Mouse (Mus musculus): ENCODE data around the gene Mthfd2l. TPM values are rescaled to one million over a fixed set of nuclear protein-coding genes. Genes with fewer than 3 reads are reported as not detected.
A peak's percentile ranks its signal among the peaks of the same experiment; 100 is the strongest.

Gene Mthfd2l
- polyA plus RNA-seq, 1 experiment from 2014 or later: 60.1 TPM

GRCm38 (mm10) chr5:90900688-90901087 is 30.2 kb upstream of the Mthfd2l start:
- no peak for ATAC-seq (ENCODE audit: insufficient number of reproducible peaks, insufficient read depth, low FRiP score, low TSS enrichment, low read depth)

GRCm38 (mm10) chr5:90902380-90903260 is 28.3 kb upstream of the Mthfd2l start:
- no peak for ATAC-seq (ENCODE audit: insufficient number of reproducible peaks, insufficient read depth, low FRiP score, low TSS enrichment, low read depth)
- H3K27ac ChIP-seq: no peak overlapping the region
- 5% methylated on average over 10 of the region's 10 CpGs for WGBS

More at GRCm38 (mm10) chr5:90900688-90901087, 30.2 kb upstream of the Mthfd2l start:
- peaks cover 17% of the 10 kb centered on the region for H3K4me1 ChIP-seq
- H3K9me3 ChIP-seq: no peaks in the 10 kb centered on the region
- no peak overlapping the region for H3K4me3 ChIP-seq
- no peak overlapping the region for H3K4me2 ChIP-seq
- no peak overlapping the region for H3K27ac ChIP-seq
- 68% methylated on average over 7 of the region's 7 CpGs for WGBS
- no peaks in the 10 kb centered on the region for H3K36me3 ChIP-seq
- H3K9ac ChIP-seq: no peak overlapping the region
- peaks cover 20% of the 10 kb centered on the region for H3K27me3 ChIP-seq

GRCm38 (mm10) chr5:90903339-90904020 is 27.4 kb upstream of the Mthfd2l start, which contains the start of gene Cxcl2:
Gene Cxcl2 (plus strand): TSS chr5:90903871.
- Histone ChIP-seq H3K27me3 (peaks cover 29% of the 10 kb centered on the region), H3K9ac (no peak within 1 kb of the TSS), H3K9me3 (no peaks in the 10 kb centered on the region), H3K4me3 (peak within 1 kb of the TSS; percentile 36), H3K4me1 (peaks cover 17% of the 10 kb centered on the region), H3K27ac (no peak within 1 kb of the TSS), H3K4me2 (peak within 1 kb of the TSS; percentile 75), H3K36me3 (no peaks in the 10 kb centered on the region)
- ATAC-seq (ENCODE audit: insufficient number of reproducible peaks, insufficient read depth, low FRiP score, low TSS enrichment, low read depth): no peak
- 6% methylated on average over 22 of the region's 22 CpGs for whole genome bisulfite sequencing

More at GRCm38 (mm10) chr5:90902380-90903260, 28.3 kb upstream of the Mthfd2l start:
- Histone ChIP-seq H3K36me3 (no peaks in the 10 kb centered on the region), H3K9ac (no peak overlapping the region), H3K4me1 (peaks cover 17% of the 10 kb centered on the region), H3K9me3 (no peaks in the 10 kb centered on the region), H3K4me3 (peak overlapping the region; percentile 36), H3K4me2 (peak overlapping the region; percentile 75), H3K27me3 (peaks cover 29% of the 10 kb centered on the region)

- ATAC-seq (ENCODE audit: insufficient number of reproducible peaks, insufficient read depth, low FRiP score, low TSS enrichment, low read depth): no peak
- Histone ChIP-seq H3K4me2 (no peak overlapping the region), H3K9ac (no peak overlapping the region), H3K27me3 (peaks cover 20% of the 10 kb centered on the region), H3K27ac (no peak overlapping the region), H3K4me3 (no peak overlapping the region), H3K4me1 (no peaks in the 10 kb centered on the region), H3K9me3 (no peaks in the 10 kb centered on the region), H3K36me3 (no peaks in the 10 kb centered on the region)
- 0% methylated on average over 2 of the region's 2 CpGs for WGBS
Measured at GRCm38 (mm10) chr5:90908983-90909382, 21.9 kb upstream of the Mthfd2l start.

- no peak for ATAC-seq (ENCODE audit: insufficient number of reproducible peaks, insufficient read depth, low FRiP score, low TSS enrichment, low read depth)
- H3K27me3 ChIP-seq: no peaks in the 10 kb centered on the region
- no peak overlapping the region for H3K9ac ChIP-seq
- 78% methylated on average over 2 of the region's 2 CpGs for WGBS
- no peaks in the 10 kb centered on the region for H3K4me1 ChIP-seq
- no peaks in the 10 kb centered on the region for H3K36me3 ChIP-seq
- no peaks in the 10 kb centered on the region for H3K9me3 ChIP-seq
- H3K4me2 ChIP-seq: no peak overlapping the region
- H3K27ac ChIP-seq: no peak overlapping the region
- no peak overlapping the region for H3K4me3 ChIP-seq
Measured at GRCm38 (mm10) chr5:90919495-90919894, 11.4 kb upstream of the Mthfd2l start.

GRCm38 (mm10) chr5:90922958-90923357 is 8.0 kb upstream of the Mthfd2l start:
- Histone ChIP-seq H3K27me3 (no peaks in the 10 kb centered on the region), H3K9me3 (no peaks in the 10 kb centered on the region), H3K36me3 (no peaks in the 10 kb centered on the region), H3K4me3 (no peak overlapping the region), H3K27ac (no peak overlapping the region), H3K9ac (no peak overlapping the region), H3K4me2 (no peak overlapping the region), H3K4me1 (no peaks in the 10 kb centered on the region)
- no peak for ATAC-seq (ENCODE audit: insufficient number of reproducible peaks, insufficient read depth, low FRiP score, low TSS enrichment, low read depth)
- WGBS: 80% methylated on average over 4 of the region's 4 CpGs

GRCm38 (mm10) chr5:90930546-90930945 is 371 bp upstream of the Mthfd2l start:
- peak overlapping the region; percentile 94 for H3K9ac ChIP-seq
- peaks cover 6% of the 10 kb centered on the region for H3K4me1 ChIP-seq
- no peaks in the 10 kb centered on the region for H3K9me3 ChIP-seq
- peak overlapping the region; percentile 61 for H3K4me2 ChIP-seq
- peak overlapping the region; percentile 69 for H3K4me3 ChIP-seq
- no peak for ATAC-seq (ENCODE audit: insufficient number of reproducible peaks, insufficient read depth, low FRiP score, low TSS enrichment, low read depth)
- H3K27ac ChIP-seq: peak overlapping the region; percentile 99
- H3K36me3 ChIP-seq: peaks cover 19% of the 10 kb centered on the region
- WGBS: 49% methylated on average over 2 of the region's 2 CpGs
- no peaks in the 10 kb centered on the region for H3K27me3 ChIP-seq

GRCm38 (mm10) chr5:90931911-90932310 is 994 bp downstream of the Mthfd2l start:
- ATAC-seq (ENCODE audit: insufficient number of reproducible peaks, insufficient read depth, low FRiP score, low TSS enrichment, low read depth): no peak
- peak overlapping the region; percentile 99 for H3K27ac ChIP-seq
- no peaks in the 10 kb centered on the region for H3K9me3 ChIP-seq
- no peaks in the 10 kb centered on the region for H3K27me3 ChIP-seq
- peak overlapping the region; percentile 94 for H3K9ac ChIP-seq
- H3K4me2 ChIP-seq: peak overlapping the region; percentile 61
- peaks cover 19% of the 10 kb centered on the region for H3K36me3 ChIP-seq
- WGBS: 7% methylated on average over 6 of the region's 6 CpGs
- H3K4me1 ChIP-seq: peaks cover 6% of the 10 kb centered on the region
- H3K4me3 ChIP-seq: peak overlapping the region; percentile 69

GRCm38 (mm10) chr5:90936706-90937105 is 5.8 kb downstream of the Mthfd2l start:
- 72% methylated on average over 2 of the region's 2 CpGs for WGBS
- H3K4me3 ChIP-seq: no peak overlapping the region
- no peak for ATAC-seq (ENCODE audit: insufficient number of reproducible peaks, insufficient read depth, low FRiP score, low TSS enrichment, low read depth)
- no peak overlapping the region for H3K9ac ChIP-seq
- H3K27ac ChIP-seq: no peak overlapping the region
- H3K27me3 ChIP-seq: no peaks in the 10 kb centered on the region
- H3K36me3 ChIP-seq: peaks cover 19% of the 10 kb centered on the region
- peaks cover 6% of the 10 kb centered on the region for H3K4me1 ChIP-seq
- no peak overlapping the region for H3K4me2 ChIP-seq
- no peaks in the 10 kb centered on the region for H3K9me3 ChIP-seq

- Histone ChIP-seq H3K9ac (no peak overlapping the region), H3K27me3 (no peaks in the 10 kb centered on the region), H3K9me3 (no peaks in the 10 kb centered on the region), H3K36me3 (peaks cover 5% of the 10 kb centered on the region; the same call in 1 of the 2 replicates), H3K4me3 (no peak overlapping the region), H3K4me1 (no peaks in the 10 kb centered on the region), H3K27ac (no peak overlapping the region), H3K4me2 (no peak overlapping the region)
- 87% methylated on average over 2 of the region's 2 CpGs for WGBS
- no peak for ATAC-seq (ENCODE audit: insufficient number of reproducible peaks, insufficient read depth, low FRiP score, low TSS enrichment, low read depth)
Measured at GRCm38 (mm10) chr5:90945453-90945852, 14.5 kb downstream of the Mthfd2l start.

GRCm38 (mm10) chr5:90949499-90949898 is 18.6 kb downstream of the Mthfd2l start:
- Histone ChIP-seq H3K9ac (no peak overlapping the region), H3K9me3 (no peaks in the 10 kb centered on the region), H3K27me3 (no peaks in the 10 kb centered on the region), H3K4me2 (no peak overlapping the region), H3K36me3 (peaks cover 5% of the 10 kb centered on the region; the same call in 1 of the 2 replicates), H3K4me3 (no peak overlapping the region), H3K4me1 (no peaks in the 10 kb centered on the region), H3K27ac (no peak overlapping the region)
- no peak for ATAC-seq (ENCODE audit: insufficient number of reproducible peaks, insufficient read depth, low FRiP score, low TSS enrichment, low read depth)
- 89% methylated on average over 15 of the region's 15 CpGs for WGBS

All from embryonic facial prominence, embryonic 13.5 days (tissue).